Mouse (Mus musculus): ENCODE data around the gene Rfc2.

- TF ChIP-seq CTCF (IDR thresholded peaks at IDR 0.05; ENCODE audit: borderline replicate concordance, control insufficient read depth, extremely low read depth, insufficient read depth, low read length, poor library complexity): no peak
- TF ChIP-seq POLR2A (IDR thresholded peaks at IDR 0.05; ENCODE audit: control insufficient read depth, extremely low read depth, insufficient read depth, low read length, poor library complexity): no peak
Observed at GRCm38 (mm10) chr5:134575833-134576232, 5.3 kb upstream of the Rfc2 start.
